Mouse (Mus musculus) erythroblast, embryonic 14.5 days (primary cell): ENCODE measurements around the gene Yod1.

Source experiments
- GATA1 ChIP-seq: IDR thresholded peaks from 2 replicates; pipeline ENCODE4 v1.6.1; 2012; ENCODE audit warnings: low read length, inconsistent platforms, mixed read lengths
- TAL1 ChIP-seq: IDR thresholded peaks from 3 replicates; pipeline ENCODE4 v1.6.1; 2012; ENCODE audit warnings: low read length, inconsistent platforms, mixed read lengths

- no peak for TF ChIP-seq GATA1
- TF ChIP-seq TAL1, result no peak
These were observed 35.3 kb upstream of the Yod1 start for GRCm38 (mm10) chr1:130681656-130682413.
